Mouse (Mus musculus) olfactory bulb, adult 2 months (tissue): ENCODE measurements around the gene Rdh5.

ENCODE experiments used
- CTCF ChIP-seq: fragments of 200-500 bp; IDR thresholded peaks from 2 replicates; pipeline ENCODE4 v1.5.1; 2012; ENCODE audit warnings: low read depth, mild to moderate bottlenecking, low read length, moderate library complexity; ENCODE audit not compliant: insufficient read depth
- POLR2A ChIP-seq: fragments of 200-500 bp; IDR thresholded peaks from 2 replicates; pipeline ENCODE4 v1.6.1; 2012; ENCODE audit warnings: mild to moderate bottlenecking, low read depth, low read length, moderate library complexity; ENCODE audit not compliant: insufficient read depth

- no peak for TF ChIP-seq CTCF
- TF ChIP-seq POLR2A = no peak
These were observed 23.0 kb upstream of the Rdh5 start for GRCm38 (mm10) chr10:128945675-128946074.
